ENCODE assay signal across 9 mouse cellular contexts in genomic region chr14:64591091-64591976, GRCm38 (mm10).
DNase-seq lines count a peak whose midpoint lies in the region; ATAC-seq and TF ChIP-seq lines count a peak whose summit lies in the region.
"Had no signal": no experiment of that assay in that cellular context is flagged by ENCODE, and none has a peak within 500 bp of the region (broad histone marks: within the 10 kb centered on the region; RNA-seq: fewer than 3 reads in every experiment).

No protein-coding gene starts in this region.

- TF ChIP-seq EP300 in ES-Bruce4 (IDR thresholded peaks at IDR 0.05; ENCODE audit: insufficient read depth, low read depth, low read length): no peak

- H3K4me1 ChIP-seq in E14TG2a.4 (replicated peaks; ENCODE audit: low read depth, low read length): peaks cover 68% of the 10 kb centered on the region
- H3K4me1 ChIP-seq in ES-Bruce4 (ENCODE audit: control insufficient read depth, insufficient read depth, low read length): peaks cover 6% of the 10 kb centered on the region
- H3K4me1 ChIP-seq in embryonic facial prominence, embryonic 14.5 days (ENCODE audit: control insufficient read depth, insufficient read depth, low read length): peaks cover 16% of the 10 kb centered on the region
- H3K4me1 ChIP-seq in limb, embryonic 11.5 days (ENCODE audit: control insufficient read depth, insufficient read depth, low read length): peaks cover 17% of the 10 kb centered on the region; the same call in 1 of the 2 replicates

- H3K27me3 ChIP-seq in E14TG2a.4 (ENCODE audit: insufficient read depth, low read length): peaks cover 15% of the 10 kb centered on the region
- no peaks in the 10 kb centered on the region; the same call in 1 of the 2 replicates for H3K27me3 ChIP-seq in ES-Bruce4 (ENCODE audit: control insufficient read depth, insufficient read depth, low read length, poor library complexity, severe bottlenecking)
- peaks cover 73% of the 10 kb centered on the region for H3K27me3 ChIP-seq in embryonic facial prominence, embryonic 14.5 days (replicated peaks; ENCODE audit: control insufficient read depth, insufficient read depth, low read length)
- peaks cover 62% of the 10 kb centered on the region for H3K27me3 ChIP-seq in limb, embryonic 11.5 days (ENCODE audit: control insufficient read depth, insufficient read depth, low read length)

- TF ChIP-seq CTCF in E14TG2a.4 (conservative IDR thresholded peaks at IDR 0.05; ENCODE audit: low read length): no peak
- TF ChIP-seq CTCF in ES-Bruce4 (IDR thresholded peaks at IDR 0.05; ENCODE audit: low read depth, low read length): no peak

- H3K9ac ChIP-seq in ES-Bruce4 (ENCODE audit: low read depth, poor library complexity, severe bottlenecking): peak overlapping the region; percentile 64
- H3K9ac ChIP-seq in embryonic facial prominence, embryonic 14.5 days (ENCODE audit: low read depth, low read length): peak overlapping the region; percentile 46
- no peak overlapping the region for H3K9ac ChIP-seq in limb, embryonic 11.5 days (ENCODE audit: low read length)
- H3K9ac ChIP-seq: limb, embryonic 15.5 days had no signal

- H3K9me3 ChIP-seq in E14TG2a.4 (ENCODE audit: low read length) (no peaks in the 10 kb centered on the region), ES-Bruce4 (replicated peaks; ENCODE audit: control insufficient read depth, insufficient read depth, low read length, poor library complexity, severe bottlenecking) (no peaks in the 10 kb centered on the region)
- no peaks in the 10 kb centered on the region for H3K9me3 ChIP-seq in embryonic facial prominence, embryonic 14.5 days (ENCODE audit: control insufficient read depth, low read length)
- no peaks in the 10 kb centered on the region for H3K9me3 ChIP-seq in limb, embryonic 11.5 days (ENCODE audit: control insufficient read depth, low read length)
- H3K9me3 ChIP-seq: limb, embryonic 15.5 days had no signal

- peak overlapping the region; percentile 54; the same call in 1 of the 2 replicates for H3K4me2 ChIP-seq in embryonic facial prominence, embryonic 14.5 days (ENCODE audit: low read depth, low read length)
- no peak overlapping the region for H3K4me2 ChIP-seq in limb, embryonic 11.5 days (ENCODE audit: low read depth, severe bottlenecking)

- peaks cover 28% of the 10 kb centered on the region for H3K36me3 ChIP-seq in E14TG2a.4 (ENCODE audit: insufficient read depth, low read length)
- no peaks in the 10 kb centered on the region for H3K36me3 ChIP-seq in ES-Bruce4 (ENCODE audit: control insufficient read depth, insufficient read depth, low read length, poor library complexity, severe bottlenecking)
- H3K36me3 ChIP-seq in embryonic facial prominence, embryonic 14.5 days (ENCODE audit: control insufficient read depth, insufficient read depth, low read length): no peaks in the 10 kb centered on the region
- no peaks in the 10 kb centered on the region for H3K36me3 ChIP-seq in limb, embryonic 11.5 days (ENCODE audit: control insufficient read depth, insufficient read depth, low read length)
- H3K36me3 ChIP-seq: limb, embryonic 15.5 days had no signal

- no peak for ATAC-seq in embryonic facial prominence, embryonic 14.5 days (ENCODE audit: low read depth)
- no peak for ATAC-seq in limb, embryonic 11.5 days (ENCODE audit: insufficient number of reproducible peaks, low FRiP score, low TSS enrichment, low read depth)
- no peak for ATAC-seq in megakaryocyte, adult 5-6 weeks (ENCODE audit: poor library complexity, severe bottlenecking)

- no peak for TF ChIP-seq POLR2A in ES-Bruce4 (IDR thresholded peaks at IDR 0.05; ENCODE audit: insufficient read depth, low read length)

- WGBS in embryonic facial prominence, embryonic 14.5 days: 11% methylated on average over 12 of the region's 14 CpGs
- WGBS in limb, embryonic 11.5 days: 3% methylated on average over 14 of the region's 14 CpGs

- H3K4me3 ChIP-seq in E14TG2a.4 (replicated peaks; ENCODE audit: low read length) (peak overlapping the region; percentile 86), ES-Bruce4 (ENCODE audit: low read depth, low read length) (peak overlapping the region; percentile 37)
- peak overlapping the region; percentile 47; the same call in 1 of the 2 replicates for H3K4me3 ChIP-seq in embryonic facial prominence, embryonic 14.5 days (ENCODE audit: low read depth, low read length)
- H3K4me3 ChIP-seq in limb, embryonic 11.5 days (ENCODE audit: low read depth, low read length): no peak overlapping the region

- DNase-seq in embryonic facial prominence, embryonic 14.5 days (ENCODE audit: low spot score): no peak
- peak; percentile 44 for DNase-seq in limb, embryonic 11.5 days (ENCODE audit: low spot score)
- no peak for DNase-seq in ovary, adult 18-20 months (ENCODE audit: low spot score)
- DNase-seq in testis, postnatal 14 days (ENCODE audit: low spot score): no peak
- DNase-seq: kidney, adult 18-20 months had no signal

- H3K27ac ChIP-seq in ES-Bruce4 (ENCODE audit: insufficient read depth, low read length): peak overlapping the region; percentile 98
- no peak overlapping the region; the same call in 1 of the 2 replicates for H3K27ac ChIP-seq in embryonic facial prominence, embryonic 14.5 days (replicated peaks; ENCODE audit: low read depth, low read length)
- no peak overlapping the region for H3K27ac ChIP-seq in limb, embryonic 11.5 days (replicated peaks; ENCODE audit: low read depth, low read length)
- H3K27ac ChIP-seq: limb, embryonic 15.5 days had no signal
